ENCODE assay signal across 23 mouse cellular contexts in the genomic region with DNA sequence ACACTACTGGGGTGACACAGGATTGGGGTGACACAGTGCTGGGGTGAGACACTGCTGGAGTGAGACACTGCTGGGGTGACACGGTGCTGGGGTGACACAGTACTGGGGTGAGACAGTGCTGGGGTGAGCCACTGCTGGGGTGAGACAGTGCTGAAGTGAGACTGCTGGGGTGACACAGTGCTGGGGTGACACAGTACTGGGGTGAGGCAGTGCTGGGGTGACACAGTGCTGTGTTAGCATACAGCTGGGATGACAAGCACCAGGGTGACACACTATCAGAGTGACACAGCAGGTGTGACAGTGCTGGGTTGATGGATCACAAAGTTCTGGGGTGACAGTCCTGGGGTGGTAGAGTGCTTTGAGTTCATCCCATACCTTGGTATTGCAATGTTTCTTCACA.
A peak's percentile ranks its signal among the peaks of the same experiment; 100 is the strongest.
DNase-seq lines count a peak whose midpoint lies in the region; ATAC-seq and TF ChIP-seq lines count a peak whose summit lies in the region.
"Had no signal": no experiment of that assay in that cellular context is flagged by ENCODE, and none has a peak within 500 bp of the region (broad histone marks: within the 10 kb centered on the region; RNA-seq: fewer than 3 reads in every experiment).

No protein-coding gene starts in this region.

- H3K9ac ChIP-seq in heart, embryonic 14.5 days (ENCODE audit: low read length): no peak overlapping the region
- no peak overlapping the region for H3K9ac ChIP-seq in heart, embryonic 12.5 days
- no peak overlapping the region for H3K9ac ChIP-seq in limb, embryonic 12.5 days (replicated peaks)
- H3K9ac ChIP-seq in embryonic facial prominence, embryonic 12.5 days: no peak overlapping the region
- H3K9ac ChIP-seq: embryonic facial prominence, embryonic 15.5 days; stomach, embryonic 15.5 days had no signal

- no peak overlapping the region for H3K4me2 ChIP-seq in heart, embryonic 14.5 days (ENCODE audit: low read length)
- H3K4me2 ChIP-seq in heart, embryonic 12.5 days: no peak overlapping the region
- no peak overlapping the region for H3K4me2 ChIP-seq in limb, embryonic 12.5 days
- no peak overlapping the region for H3K4me2 ChIP-seq in embryonic facial prominence, embryonic 12.5 days (replicated peaks)
- H3K4me2 ChIP-seq: embryonic facial prominence, embryonic 15.5 days; liver, embryonic 11.5 days; stomach, embryonic 15.5 days had no signal

- H3K4me1 ChIP-seq in heart, embryonic 14.5 days (ENCODE audit: control insufficient read depth in 2 of 2, insufficient read depth in 2 of 2, low read length in 2 of 2): no peaks in the 10 kb centered on the region
- H3K4me1 ChIP-seq in heart, embryonic 12.5 days (replicated peaks): no peaks in the 10 kb centered on the region
- peaks cover under 1% of the 10 kb centered on the region; the same call in 1 of the 2 replicates for H3K4me1 ChIP-seq in limb, embryonic 12.5 days (replicated peaks)
- no peaks in the 10 kb centered on the region; the same call in 1 of the 2 replicates for H3K4me1 ChIP-seq in limb, embryonic 10.5 days
- no peaks in the 10 kb centered on the region for H3K4me1 ChIP-seq in G1E (ENCODE audit: insufficient read depth, low read depth, low read length)
- no peaks in the 10 kb centered on the region for H3K4me1 ChIP-seq in embryonic facial prominence, embryonic 12.5 days
- H3K4me1 ChIP-seq: embryonic facial prominence, embryonic 15.5 days; stomach, embryonic 15.5 days had no signal

- 0 out of 2 replicates have a peak, but pooled peaks have one; percentile 43 for ATAC-seq in heart, embryonic 14.5 days (ENCODE audit: insufficient number of reproducible peaks, insufficient read depth, low FRiP score, low read depth)
- ATAC-seq in heart, embryonic 12.5 days (ENCODE audit: insufficient number of reproducible peaks, low FRiP score): no peak; the same call in 1 of the 2 replicates
- peak; percentile 52; the same call in 1 of the 2 replicates for ATAC-seq in limb, embryonic 12.5 days (ENCODE audit: insufficient number of reproducible peaks, insufficient read depth, low FRiP score, low TSS enrichment, low read depth)
- no peak for ATAC-seq in G1E (ENCODE audit: extremely low read depth, insufficient number of reproducible peaks, low FRiP score, poor library complexity, severe bottlenecking)
- peak; percentile 64; the same call in 1 of the 2 replicates for ATAC-seq in embryonic facial prominence, embryonic 12.5 days (ENCODE audit: insufficient number of reproducible peaks, insufficient read depth, low FRiP score, low TSS enrichment)
- ATAC-seq in inflammation-experienced regulatory T-cells, adult 6 months: no peak
- ATAC-seq: intestine, postnatal 0 days had no signal

- no peaks in the 10 kb centered on the region for H3K9me3 ChIP-seq in heart, embryonic 14.5 days (ENCODE audit: control insufficient read depth, low read length)
- H3K9me3 ChIP-seq in heart, embryonic 12.5 days (replicated peaks): no peaks in the 10 kb centered on the region
- no peaks in the 10 kb centered on the region for H3K9me3 ChIP-seq in limb, embryonic 12.5 days
- H3K9me3 ChIP-seq in limb, embryonic 10.5 days (replicated peaks): no peaks in the 10 kb centered on the region
- peaks cover 31% of the 10 kb centered on the region for H3K9me3 ChIP-seq in G1E (replicated peaks)
- no peaks in the 10 kb centered on the region for H3K9me3 ChIP-seq in embryonic facial prominence, embryonic 12.5 days
- H3K9me3 ChIP-seq: embryonic facial prominence, embryonic 15.5 days; stomach, embryonic 15.5 days had no signal

- no peaks in the 10 kb centered on the region for H3K36me3 ChIP-seq in heart, embryonic 14.5 days (ENCODE audit: control insufficient read depth, insufficient read depth, low read length)
- H3K36me3 ChIP-seq in heart, embryonic 12.5 days: no peaks in the 10 kb centered on the region
- no peaks in the 10 kb centered on the region for H3K36me3 ChIP-seq in limb, embryonic 12.5 days
- H3K36me3 ChIP-seq in limb, embryonic 10.5 days: no peaks in the 10 kb centered on the region
- H3K36me3 ChIP-seq in G1E (replicated peaks): no peaks in the 10 kb centered on the region
- H3K36me3 ChIP-seq in embryonic facial prominence, embryonic 12.5 days: no peaks in the 10 kb centered on the region
- H3K36me3 ChIP-seq: embryonic facial prominence, embryonic 15.5 days; stomach, embryonic 15.5 days had no signal

- H3K4me3 ChIP-seq in heart, embryonic 14.5 days (ENCODE audit: control insufficient read depth in 1 of 2, insufficient read depth in 1 of 2, low read depth in 1 of 2, low read length in 2 of 2): no peak overlapping the region
- no peak overlapping the region for H3K4me3 ChIP-seq in heart, embryonic 12.5 days
- no peak overlapping the region for H3K4me3 ChIP-seq in limb, embryonic 12.5 days (replicated peaks)
- no peak overlapping the region for H3K4me3 ChIP-seq in limb, embryonic 10.5 days
- H3K4me3 ChIP-seq in G1E (ENCODE audit: low read depth, low read length): peak overlapping the region; percentile 31; the same call in 1 of the 2 replicates
- no peak overlapping the region for H3K4me3 ChIP-seq in embryonic facial prominence, embryonic 12.5 days
- H3K4me3 ChIP-seq: embryonic facial prominence, embryonic 15.5 days; heart, adult 2 months; layer of hippocampus, adult 2 months; stomach, embryonic 15.5 days had no signal

- H3K27me3 ChIP-seq in heart, embryonic 14.5 days (ENCODE audit: control insufficient read depth, insufficient read depth, low read length): no peaks in the 10 kb centered on the region
- H3K27me3 ChIP-seq in heart, embryonic 12.5 days (replicated peaks): no peaks in the 10 kb centered on the region
- peaks cover 10% of the 10 kb centered on the region; the same call in 1 of the 2 replicates for H3K27me3 ChIP-seq in limb, embryonic 12.5 days
- peaks cover 6% of the 10 kb centered on the region; the same call in 1 of the 2 replicates for H3K27me3 ChIP-seq in limb, embryonic 10.5 days (ENCODE audit: low read depth, poor library complexity, severe bottlenecking)
- H3K27me3 ChIP-seq in G1E (ENCODE audit: insufficient read depth, low read length): no peaks in the 10 kb centered on the region; the same call in 1 of the 2 replicates
- H3K27me3 ChIP-seq in embryonic facial prominence, embryonic 12.5 days: no peaks in the 10 kb centered on the region
- H3K27me3 ChIP-seq: embryonic facial prominence, embryonic 15.5 days; stomach, embryonic 15.5 days had no signal

- TF ChIP-seq CTCF in G1E (IDR thresholded peaks at IDR 0.05; ENCODE audit: low read depth, low read length): no peak

- H3K27ac ChIP-seq in heart, embryonic 14.5 days (replicated peaks in 1 of 2; ENCODE audit: control insufficient read depth in 1 of 2, insufficient read depth in 1 of 2, low read depth in 2 of 2, low read length in 2 of 2): no peak overlapping the region
- H3K27ac ChIP-seq in heart, embryonic 12.5 days (ENCODE audit: poor library complexity, severe bottlenecking): no peak overlapping the region
- H3K27ac ChIP-seq in limb, embryonic 12.5 days: no peak overlapping the region
- no peak overlapping the region for H3K27ac ChIP-seq in limb, embryonic 10.5 days
- H3K27ac ChIP-seq in embryonic facial prominence, embryonic 12.5 days: no peak overlapping the region
- H3K27ac ChIP-seq: embryonic facial prominence, embryonic 15.5 days; heart, adult 2 months; layer of hippocampus, adult 2 months; stomach, embryonic 15.5 days had no signal

- 75% methylated on average over 1 of the region's 1 CpGs for WGBS in heart, embryonic 14.5 days
- WGBS in heart, embryonic 12.5 days: 92% methylated on average over 1 of the region's 1 CpGs
- WGBS in limb, embryonic 12.5 days: 89% methylated on average over 1 of the region's 1 CpGs
- 83% methylated on average over 1 of the region's 1 CpGs for WGBS in limb, embryonic 10.5 days
- 79% methylated on average over 1 of the region's 1 CpGs for WGBS in embryonic facial prominence, embryonic 12.5 days

- no peak for DNase-seq in limb, embryonic 10.5 days (ENCODE audit: low spot score)
- DNase-seq in G1E (ENCODE audit: low spot score): no peak
- no peak for DNase-seq in right cerebral cortex, postnatal 4 days
- DNase-seq: adrenal gland, adult 2 months; cerebellum, adult 9-10 months; heart, adult 2 months; heart, postnatal 36 days; kidney, postnatal 14 days; layer of hippocampus, postnatal 36 days; lung, adult 18-20 months; lung, postnatal 14 days; right cerebral cortex, postnatal 25 days; thymus, adult 2 months had no signal

Comparison
In these comparisons a context has a peak if more than half of its experiments do, and no peak if none do; other contexts are left out.
1. ATAC-seq: peak in heart, embryonic 14.5 days (single experiment), limb, embryonic 12.5 days (single experiment) and embryonic facial prominence, embryonic 12.5 days (single experiment); none in heart, embryonic 12.5 days (single experiment), G1E (single experiment) and inflammation-experienced regulatory T-cells, adult 6 months (single experiment).